Mouse (Mus musculus) midbrain, embryonic 10.5 days (tissue): ENCODE measurements around the gene Chdh. TPM values are rescaled to one million over a fixed set of nuclear protein-coding genes. Genes with fewer than 3 reads are reported as not detected.

Experiments used
- DNase-seq: peaks from one replicate; pipeline ENCODE4 v3.0.0-alpha.2; 2017; ENCODE audit warnings: low spot score
- H3K27ac ChIP-seq: fragments of 300-500 bp; sonication (generic); replicated peaks from 2 replicates; pipeline ENCODE4 v1.5.1; 2016; ENCODE audit warnings: mild to moderate bottlenecking
- H3K27me3 ChIP-seq: fragments of 300-500 bp; sonication (generic); 2 replicates; pipeline ENCODE4 v1.6.1; 2016; ENCODE audit warnings: low read depth, mild to moderate bottlenecking; ENCODE audit not compliant: poor library complexity, severe bottlenecking
- H3K36me3 ChIP-seq: fragments of 300-500 bp; sonication (generic); 2 replicates; pipeline ENCODE4 v1.6.1; 2016; ENCODE audit warnings: mild to moderate bottlenecking, moderate library complexity
- H3K4me1 ChIP-seq: fragments of 300-500 bp; sonication (generic); 2 replicates; pipeline ENCODE4 v1.6.1; 2016
- H3K4me3 ChIP-seq: fragments of 300-500 bp; sonication (generic); 2 replicates; pipeline ENCODE4 v1.5.1; 2016; ENCODE audit warnings: mild to moderate bottlenecking, moderate library complexity
- H3K9me3 ChIP-seq: fragments of 300-500 bp; sonication (generic); replicated peaks from 2 replicates; pipeline ENCODE4 v1.6.1; 2016; ENCODE audit warnings: mild to moderate bottlenecking
- WGBS: fragments of 180-500 bp; shearing (Covaris S2); methylation state at CpG from one replicate; pipeline ENCODE4 v1.1.7; 2016; 5-methylcytosine and 5-hydroxymethylcytosine counted together
- polyA plus RNA-seq: library from polyadenylated mRNA; unstranded; fragments of >200 nt; fragmentation: Nextera tagmentation; extraction: Ambion mirVana; gene quantifications from 2 replicates; pipeline ENCODE4 v1.2.1, GENCODE M21; 2016

The Chdh gene
- 0.02 TPM in 1 of 2 replicates, not detected in the other for polyA plus RNA-seq

DNA sequence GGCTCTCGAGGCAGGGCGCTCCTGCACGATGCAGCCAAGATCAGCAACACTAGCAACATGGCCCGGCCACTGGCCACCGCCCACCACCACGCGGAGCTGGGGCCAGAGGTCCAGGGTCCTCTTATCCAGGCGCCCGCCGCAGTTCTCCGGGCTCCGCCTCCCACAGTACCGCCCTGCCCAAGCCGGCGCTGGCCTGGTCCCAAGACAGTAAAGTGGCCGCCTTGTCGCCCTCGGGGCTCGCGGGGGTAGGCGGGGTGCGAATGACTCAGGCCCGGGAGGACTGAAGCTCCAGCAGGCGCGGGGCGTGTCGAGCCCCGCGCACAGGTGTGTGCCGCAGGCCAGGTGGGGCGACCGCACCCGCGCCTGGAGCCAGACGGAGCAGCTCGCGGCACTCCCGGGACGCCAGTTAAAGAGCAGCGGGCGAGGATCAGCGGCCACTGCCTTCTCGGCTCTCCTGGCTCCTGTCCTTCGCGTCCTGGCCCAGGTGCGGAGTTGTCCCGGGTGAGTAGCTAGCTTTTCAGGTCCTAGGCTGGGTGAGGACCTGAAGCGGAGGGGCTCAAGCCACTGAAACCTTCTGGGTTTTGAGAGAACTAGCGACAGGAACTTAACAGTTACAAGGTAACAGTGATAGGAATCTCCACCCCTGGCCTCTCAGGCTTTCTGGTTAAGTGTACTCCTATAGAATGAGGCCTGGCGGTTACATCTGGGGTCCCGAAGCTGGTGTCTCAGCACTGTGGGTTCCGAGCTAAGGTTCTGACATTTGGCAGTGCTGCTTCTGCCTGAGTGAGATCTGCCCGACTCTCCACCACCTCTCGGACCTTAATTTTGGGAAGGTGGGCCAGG lies at the start of gene Chdh, which contains the start of gene Il17rb:
Chdh (plus strand) TSS at position 291 of the 843 bp plus-strand sequence.
Il17rb (minus strand) TSS at position 164 of the 843 bp plus-strand sequence.
- peak within 1 kb of the TSS; percentile 60 for H3K4me3 ChIP-seq
- no peaks in the 10 kb centered on the region for H3K9me3 ChIP-seq
- WGBS, result 9% methylated on average over 54 of the region's 54 CpGs
- no peaks in the 10 kb centered on the region for H3K36me3 ChIP-seq
- H3K27ac ChIP-seq, result peak within 1 kb of the TSS; percentile 67
- peaks cover 10% of the 10 kb centered on the region for H3K4me1 ChIP-seq
- H3K27me3 ChIP-seq, result peaks cover 38% of the 10 kb centered on the region
- peak; percentile 51 for DNase-seq

DNA sequence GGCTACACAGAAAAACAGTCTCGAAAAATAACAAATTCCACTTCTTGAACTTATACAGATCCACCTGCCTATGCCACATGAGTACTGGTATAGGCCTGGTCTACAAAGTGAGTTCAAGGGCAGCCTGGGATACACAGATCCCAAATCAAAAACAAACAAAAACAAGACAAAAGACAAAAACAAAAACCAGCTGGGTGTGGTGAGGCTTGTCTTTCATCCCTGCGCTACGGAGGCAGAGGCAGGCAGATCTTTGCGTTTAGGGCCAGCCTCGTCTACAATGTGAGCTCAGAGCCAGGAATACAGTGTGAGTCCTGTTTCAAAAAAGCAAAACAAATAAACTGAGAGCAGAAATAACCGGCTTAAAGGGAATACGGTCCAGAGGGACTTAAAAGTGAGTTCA lies 41.2 kb upstream of the Chdh start:
- no peaks in the 10 kb centered on the region for H3K9me3 ChIP-seq
- peaks cover 29% of the 10 kb centered on the region for H3K36me3 ChIP-seq
- 67% methylated on average over 7 of the region's 7 CpGs for WGBS
- peak overlapping the region; percentile 73 for H3K4me3 ChIP-seq
- peak overlapping the region; percentile 88 for H3K27ac ChIP-seq
- peaks cover 19% of the 10 kb centered on the region for H3K4me1 ChIP-seq
- no peaks in the 10 kb centered on the region for H3K27me3 ChIP-seq
- no peak for DNase-seq

DNA sequence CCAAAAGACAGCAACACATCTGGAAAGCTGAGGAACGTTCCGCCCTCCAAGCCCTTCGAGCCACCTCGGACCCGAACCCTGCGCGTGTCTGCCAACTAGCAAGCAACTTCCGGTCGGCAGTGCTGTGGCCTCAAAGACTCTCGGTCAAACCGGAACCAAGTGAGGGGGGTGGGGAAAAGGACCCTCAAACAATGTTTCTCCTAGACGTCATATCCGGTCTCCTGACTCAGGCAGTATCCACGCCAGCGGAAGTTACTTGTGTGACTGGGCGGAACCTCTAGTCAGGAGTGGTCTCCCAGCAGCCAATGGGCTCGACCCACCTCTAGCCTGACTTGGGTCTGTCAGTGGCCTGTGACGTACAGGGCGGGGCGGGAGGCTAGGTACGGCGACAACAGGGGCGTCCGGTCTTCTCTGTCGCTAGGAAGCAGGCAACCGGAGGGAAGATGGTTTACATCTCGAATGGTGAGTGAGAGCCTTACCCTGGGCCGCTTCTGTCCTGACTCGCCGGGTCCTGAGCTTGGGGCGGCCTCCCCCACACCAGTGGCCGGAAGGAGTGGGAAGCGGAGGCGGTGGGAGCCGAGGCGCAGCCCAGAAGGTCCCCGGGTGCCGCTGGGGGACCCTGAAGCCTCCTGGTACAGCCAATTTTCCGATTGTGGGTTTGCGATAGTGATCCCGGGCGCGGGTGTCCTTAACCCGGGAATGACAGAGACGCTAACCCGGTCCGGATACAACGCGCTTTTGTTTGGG lies 40.6 kb upstream of the Chdh start, which contains the start of gene Selenok:
Selenok (plus strand) TSS at position 234 of the 747 bp plus-strand sequence.
- H3K9me3 ChIP-seq, result no peaks in the 10 kb centered on the region
- peaks cover 35% of the 10 kb centered on the region for H3K36me3 ChIP-seq
- peaks cover 19% of the 10 kb centered on the region for H3K4me1 ChIP-seq
- WGBS, result under 1% methylated on average over 49 of the region's 49 CpGs
- H3K27me3 ChIP-seq, result no peaks in the 10 kb centered on the region
- H3K27ac ChIP-seq, result peak within 1 kb of the TSS; percentile 88
- DNase-seq, result peak; percentile 97
- peak within 1 kb of the TSS; percentile 73 for H3K4me3 ChIP-seq

DNA sequence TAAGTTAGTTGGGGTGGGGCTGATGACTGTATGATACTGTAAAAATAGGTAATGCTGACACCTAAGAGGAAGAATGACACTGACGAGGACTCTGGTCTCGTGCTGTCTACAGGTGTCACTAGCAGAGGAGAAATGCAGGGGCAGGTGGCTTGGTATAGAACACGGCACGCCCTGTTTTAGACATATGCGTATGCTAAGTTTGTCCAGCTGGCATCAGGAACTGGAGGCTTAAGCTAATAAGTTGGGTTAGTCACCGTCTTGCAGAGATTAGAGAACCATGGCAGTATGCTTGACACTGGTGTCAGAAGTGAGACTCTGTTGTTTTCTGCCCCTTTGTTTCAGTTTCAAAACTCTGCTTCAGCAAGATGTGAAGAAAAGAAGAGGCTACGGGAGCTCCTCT lies 37.4 kb upstream of the Chdh start:
- no peaks in the 10 kb centered on the region for H3K27me3 ChIP-seq
- H3K36me3 ChIP-seq, result peaks cover 67% of the 10 kb centered on the region
- H3K9me3 ChIP-seq, result no peaks in the 10 kb centered on the region
- no peak overlapping the region for H3K27ac ChIP-seq
- peaks cover 19% of the 10 kb centered on the region for H3K4me1 ChIP-seq
- no peak for DNase-seq
- WGBS, result 95% methylated on average over 7 of the region's 7 CpGs
- H3K4me3 ChIP-seq, result no peak overlapping the region

DNA sequence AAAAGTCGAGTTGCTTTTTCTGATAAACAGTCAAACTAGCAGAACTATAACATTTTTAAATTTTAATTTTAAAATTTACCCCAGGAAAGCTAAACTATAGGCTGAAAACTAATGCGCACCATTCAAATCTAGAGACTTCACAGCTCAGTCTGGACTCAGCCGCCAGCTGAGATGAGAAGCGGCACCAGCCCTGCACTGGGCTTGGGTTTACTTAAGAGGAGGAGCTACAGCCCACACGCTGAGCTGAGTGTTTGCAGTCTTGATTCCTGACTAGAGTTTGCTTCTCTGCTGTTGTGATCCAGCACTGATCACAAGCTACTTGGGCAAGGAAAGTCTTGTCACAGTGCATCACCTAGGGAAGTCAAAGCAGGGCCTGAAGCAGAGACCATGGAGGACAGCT lies 36.8 kb upstream of the Chdh start:
- Histone ChIP-seq H3K27me3 (no peaks in the 10 kb centered on the region), H3K36me3 (peaks cover 68% of the 10 kb centered on the region), H3K4me3 (no peak overlapping the region), H3K9me3 (no peaks in the 10 kb centered on the region), H3K27ac (no peak overlapping the region), H3K4me1 (peaks cover 19% of the 10 kb centered on the region)
- no peak for DNase-seq
- WGBS, result 89% methylated on average over 5 of the region's 5 CpGs

DNA sequence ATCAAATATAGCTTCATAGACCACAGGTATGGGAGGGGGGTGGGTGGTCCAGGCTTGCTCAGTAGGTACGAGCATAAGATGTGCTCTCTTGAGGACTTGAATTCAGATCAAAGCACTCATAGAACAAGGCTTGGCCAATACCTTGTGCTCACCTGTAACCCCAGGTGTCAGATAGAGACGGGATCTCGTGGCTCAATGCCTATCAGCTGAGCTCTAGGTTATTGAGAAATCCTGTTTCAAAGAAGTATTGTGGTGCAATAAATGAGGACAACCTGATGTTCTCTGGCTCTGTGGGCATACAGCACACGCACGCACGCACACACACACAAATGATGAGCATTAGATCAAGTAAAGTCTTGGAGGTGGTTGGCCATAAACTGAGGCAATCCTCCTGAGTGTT lies 31.9 kb upstream of the Chdh start:
- Histone ChIP-seq H3K4me1 (peaks cover 11% of the 10 kb centered on the region), H3K36me3 (peaks cover 71% of the 10 kb centered on the region), H3K27ac (no peak overlapping the region), H3K27me3 (no peaks in the 10 kb centered on the region), H3K4me3 (no peak overlapping the region), H3K9me3 (peaks cover 5% of the 10 kb centered on the region; the same call in 1 of the 2 replicates)
- no peak for DNase-seq
- WGBS, result 94% methylated on average over 6 of the region's 6 CpGs

DNA sequence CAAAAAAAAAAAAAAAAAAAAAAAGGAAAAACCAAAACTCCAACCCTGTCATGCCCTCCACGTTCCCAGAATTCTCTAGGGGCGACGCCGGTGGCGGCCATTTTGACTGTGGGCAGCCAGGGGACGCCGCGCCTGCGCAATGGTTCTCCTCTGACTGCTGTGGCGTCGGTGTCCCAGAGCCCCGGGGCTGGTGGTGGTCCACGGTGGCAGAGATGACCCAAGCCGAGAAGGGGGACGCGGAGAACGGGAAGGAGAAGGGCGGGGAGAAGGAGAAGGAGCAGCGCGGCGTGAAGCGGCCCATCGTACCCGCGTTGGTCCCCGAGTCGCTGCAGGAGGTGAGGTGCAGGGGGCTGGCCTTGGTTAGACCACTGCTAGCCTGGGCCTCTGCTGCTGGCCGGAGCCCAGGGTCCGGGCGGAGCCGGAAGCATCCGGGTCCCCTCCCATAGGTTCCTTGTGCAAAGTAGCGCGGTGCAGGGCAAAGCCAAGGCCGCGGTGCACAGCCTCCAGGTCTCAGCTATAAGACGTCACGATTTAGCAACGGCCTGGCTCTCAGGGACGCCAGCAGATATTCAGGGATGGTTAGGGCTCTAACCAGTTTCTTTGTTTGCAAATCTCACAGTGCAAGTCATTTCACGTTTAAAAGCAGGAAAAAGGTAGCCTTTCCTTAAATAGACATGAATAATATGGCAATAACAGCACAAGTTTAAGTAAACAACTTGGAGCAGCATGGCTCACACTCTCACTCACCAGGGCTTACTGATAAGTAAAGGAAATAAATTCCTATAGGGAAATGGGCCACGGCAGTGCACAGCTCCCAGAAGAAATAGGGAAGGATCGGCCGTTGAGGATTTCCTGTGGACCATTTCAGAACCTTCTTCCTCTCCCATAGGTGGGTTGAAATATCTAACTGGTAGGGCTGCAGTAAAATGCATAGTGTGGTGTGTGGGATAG lies 30.3 kb upstream of the Chdh start, which contains the start of gene Actr8:
Actr8 (plus strand) TSS at position 84 of the 951 bp plus-strand sequence.
- Histone ChIP-seq H3K9me3 (peaks cover 5% of the 10 kb centered on the region; the same call in 1 of the 2 replicates), H3K4me1 (peaks cover 11% of the 10 kb centered on the region), H3K27me3 (no peaks in the 10 kb centered on the region), H3K27ac (peak within 1 kb of the TSS; percentile 96), H3K36me3 (peaks cover 71% of the 10 kb centered on the region), H3K4me3 (peak within 1 kb of the TSS; percentile 83)
- WGBS, result 4% methylated on average over 44 of the region's 44 CpGs
- peak; percentile 94 for DNase-seq

DNA sequence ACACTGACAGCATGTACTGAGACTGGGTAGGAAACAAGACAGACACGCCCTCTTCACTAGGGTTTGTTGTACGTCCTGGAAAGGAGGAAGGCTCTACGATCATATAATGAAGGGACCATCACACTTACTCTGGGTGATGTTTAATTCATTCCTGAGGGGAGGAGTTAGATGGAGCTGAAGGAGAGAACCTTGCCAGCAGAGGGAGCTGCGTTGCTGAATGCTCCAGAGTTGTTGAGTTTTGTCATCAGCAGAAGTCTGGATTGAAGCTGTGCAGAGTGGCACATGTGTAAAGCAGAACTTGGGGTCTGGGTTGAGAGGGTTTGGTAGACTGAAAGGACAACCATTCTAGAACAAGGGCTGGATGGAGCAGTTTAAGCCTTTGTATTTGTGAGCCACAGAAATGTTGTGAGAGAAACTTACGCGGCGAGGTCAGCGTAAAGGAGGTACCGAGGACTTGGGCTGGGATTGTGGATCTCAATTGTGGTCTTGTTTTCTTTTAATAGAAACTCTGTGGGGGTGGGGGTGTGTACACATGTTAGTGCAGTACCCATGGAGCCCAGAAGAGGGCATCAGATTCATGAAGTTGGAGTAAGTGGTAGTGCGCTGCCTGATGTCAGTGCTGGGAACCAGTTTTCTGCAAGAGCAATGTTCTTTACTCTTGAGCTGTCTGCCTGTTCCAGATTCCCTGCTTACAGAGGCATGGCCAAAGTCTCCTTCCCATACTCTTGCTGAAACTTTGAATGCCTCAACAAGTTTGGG lies 28.2 kb upstream of the Chdh start:
- no peaks in the 10 kb centered on the region for H3K27me3 ChIP-seq
- H3K27ac ChIP-seq, result no peak overlapping the region
- H3K4me3 ChIP-seq, result no peak overlapping the region
- no peak for DNase-seq
- H3K4me1 ChIP-seq, result peaks cover 11% of the 10 kb centered on the region
- peaks cover 71% of the 10 kb centered on the region for H3K36me3 ChIP-seq
- 96% methylated on average over 10 of the region's 10 CpGs for WGBS
- H3K9me3 ChIP-seq, result peaks cover 5% of the 10 kb centered on the region; the same call in 1 of the 2 replicates

DNA sequence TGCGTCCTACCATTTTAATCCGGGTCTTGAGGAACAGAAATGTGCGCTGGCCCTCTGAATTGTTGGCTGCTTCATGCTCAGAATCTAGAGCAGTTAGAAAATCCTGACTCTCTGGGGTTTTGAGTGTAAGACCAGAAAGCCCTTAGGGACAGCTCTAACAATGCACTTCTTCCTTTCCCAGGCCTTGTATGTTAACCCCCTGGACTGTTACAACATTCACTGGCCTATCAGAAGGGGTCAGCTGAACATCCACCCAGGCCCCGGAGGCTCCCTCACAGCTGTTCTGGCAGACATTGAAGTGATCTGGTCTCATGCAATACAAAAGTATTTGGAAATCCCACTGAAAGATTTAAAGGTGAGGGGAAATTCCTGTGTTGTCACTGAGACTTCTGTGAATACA lies 22.7 kb upstream of the Chdh start:
- no peak for DNase-seq
- 96% methylated on average over 4 of the region's 4 CpGs for WGBS
- Histone ChIP-seq H3K4me3 (no peak overlapping the region), H3K36me3 (peaks cover 100% of the 10 kb centered on the region), H3K4me1 (no peaks in the 10 kb centered on the region), H3K9me3 (no peaks in the 10 kb centered on the region; the same call in 1 of the 2 replicates), H3K27ac (no peak overlapping the region), H3K27me3 (no peaks in the 10 kb centered on the region)

DNA sequence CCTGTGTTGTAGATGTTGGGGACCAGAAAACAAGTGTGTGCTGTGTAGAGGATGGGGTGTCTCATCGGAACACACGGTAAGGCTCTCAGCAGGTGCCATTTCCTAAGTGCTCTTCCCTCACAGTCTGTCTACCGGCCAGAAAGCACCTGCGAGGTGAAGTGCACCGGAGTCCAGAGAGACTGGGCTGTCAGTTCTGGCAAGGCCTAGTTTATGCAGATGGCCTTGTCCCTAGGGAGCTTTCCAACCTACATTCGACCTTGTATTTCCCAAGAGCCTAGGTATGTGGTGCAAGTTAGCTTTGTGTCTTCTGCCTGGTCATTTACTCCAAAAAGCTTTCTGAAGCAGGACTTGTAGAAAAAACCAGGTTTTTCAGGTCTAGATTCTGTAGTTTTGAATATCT lies 21.5 kb upstream of the Chdh start:
- peaks cover 100% of the 10 kb centered on the region for H3K36me3 ChIP-seq
- H3K9me3 ChIP-seq, result no peaks in the 10 kb centered on the region
- H3K27ac ChIP-seq, result no peak overlapping the region
- 94% methylated on average over 6 of the region's 6 CpGs for WGBS
- no peak for DNase-seq
- no peak overlapping the region for H3K4me3 ChIP-seq
- no peaks in the 10 kb centered on the region for H3K4me1 ChIP-seq
- no peaks in the 10 kb centered on the region for H3K27me3 ChIP-seq

DNA sequence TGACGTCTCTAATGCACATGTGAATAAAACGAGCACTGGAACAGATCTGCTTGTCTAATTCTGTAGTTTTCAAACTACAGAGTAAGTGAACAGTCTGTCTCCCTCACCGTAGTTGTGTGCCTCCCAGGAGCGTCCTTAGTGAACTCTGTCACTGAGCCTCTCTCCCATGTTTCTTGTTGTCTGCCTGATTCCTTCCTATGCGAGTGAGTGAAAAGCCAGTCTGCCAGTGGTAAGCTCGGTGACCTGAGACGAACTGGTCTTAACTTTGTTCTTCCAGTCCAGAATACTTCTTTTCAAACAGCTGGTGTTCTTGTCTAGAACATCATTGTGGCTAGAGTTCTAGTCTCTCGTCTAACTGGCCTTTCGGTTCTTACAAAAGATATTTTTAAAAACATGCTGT lies 21.1 kb upstream of the Chdh start:
- H3K9me3 ChIP-seq, result no peaks in the 10 kb centered on the region
- 94% methylated on average over 9 of the region's 9 CpGs for WGBS
- H3K4me1 ChIP-seq, result no peaks in the 10 kb centered on the region
- H3K27ac ChIP-seq, result no peak overlapping the region
- peaks cover 100% of the 10 kb centered on the region for H3K36me3 ChIP-seq
- H3K4me3 ChIP-seq, result no peak overlapping the region
- H3K27me3 ChIP-seq, result no peaks in the 10 kb centered on the region
- DNase-seq, result no peak
